20 mouse cellular contexts compared by ENCODE assay signal in the genomic region with DNA sequence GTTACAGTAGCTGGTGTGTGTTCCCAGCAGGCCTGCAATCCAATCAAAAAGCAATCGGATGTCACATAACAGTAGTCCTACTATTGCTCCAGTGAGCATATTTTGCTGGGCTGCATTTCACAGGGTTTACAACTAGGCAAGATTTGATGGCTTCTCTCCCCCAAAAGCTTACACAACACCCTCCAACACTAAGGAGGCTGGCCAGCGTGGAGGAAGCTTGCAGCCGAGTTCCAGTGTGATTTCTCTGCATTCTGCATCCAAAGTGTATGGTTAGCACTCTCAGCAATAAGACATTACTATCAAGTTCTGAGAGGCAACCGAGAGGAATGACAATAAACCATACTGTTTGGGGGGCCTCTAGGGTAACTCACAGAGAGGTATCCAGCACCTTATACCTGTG.
DNase-seq lines count a peak whose midpoint lies in the region; ATAC-seq lines count a peak whose summit lies in the region.
"Had no signal": no experiment of that assay in that cellular context is flagged by ENCODE, and none has a peak within 500 bp of the region (broad histone marks: within the 10 kb centered on the region; RNA-seq: fewer than 3 reads in every experiment).

No protein-coding gene starts in this region.

- peak; percentile 73; the same call in 1 of the 2 replicates for ATAC-seq in frontal cortex, adult (ENCODE audit: low TSS enrichment)
- ATAC-seq: activated CD4-positive, CD25-positive, alpha-beta regulatory T cell, adult 4 months; CD4-positive, CD25-positive, alpha-beta regulatory T cell, adult 4 months; Patski had no signal

- DNase-seq in frontal cortex, postnatal 25 days (ENCODE audit: low spot score in 2 of 2): no peak
- peak; percentile 72 for DNase-seq in heart, adult 11 months
- DNase-seq in heart, adult 8-10 months (ENCODE audit: low spot score): no peak
- DNase-seq in brain, adult 2 months (ENCODE audit: low read depth, low spot score): peak; percentile 20
- no peak for DNase-seq in liver
- DNase-seq: adrenal gland, adult 2 months; adrenal gland, adult 8-10 months; adrenal gland, postnatal 10 days; adrenal gland, postnatal 14 days; adrenal gland, postnatal 25 days; adrenal gland, postnatal 36 days; B cell, adult 2 months; cerebellum, adult 11 months; cerebellum, adult 11-12 months; cerebellum, adult 18-20 months; cerebellum, adult 2 months had no signal

Comparison
In these comparisons a context has a peak if more than half of its experiments do, and no peak if none do; other contexts are left out.
1. DNase-seq: peak in heart, adult 11 months (single experiment) and brain, adult 2 months (single experiment); none in frontal cortex, postnatal 25 days (0 of 2), heart, adult 8-10 months (single experiment) and liver (single experiment).